Mouse (Mus musculus) CD8-positive naive resting alpha-beta T cell, adult 2 months (primary cell): ENCODE results near the gene Ncs1.

Experiments
- DNase-seq, 2 experiments: peaks; one replicate each; pipeline ENCODE4 v3.0.0; 2022; ENCODE audit warnings: low read depth in 2 of 2, low spot score in 2 of 2

Gene Ncs1

DNA sequence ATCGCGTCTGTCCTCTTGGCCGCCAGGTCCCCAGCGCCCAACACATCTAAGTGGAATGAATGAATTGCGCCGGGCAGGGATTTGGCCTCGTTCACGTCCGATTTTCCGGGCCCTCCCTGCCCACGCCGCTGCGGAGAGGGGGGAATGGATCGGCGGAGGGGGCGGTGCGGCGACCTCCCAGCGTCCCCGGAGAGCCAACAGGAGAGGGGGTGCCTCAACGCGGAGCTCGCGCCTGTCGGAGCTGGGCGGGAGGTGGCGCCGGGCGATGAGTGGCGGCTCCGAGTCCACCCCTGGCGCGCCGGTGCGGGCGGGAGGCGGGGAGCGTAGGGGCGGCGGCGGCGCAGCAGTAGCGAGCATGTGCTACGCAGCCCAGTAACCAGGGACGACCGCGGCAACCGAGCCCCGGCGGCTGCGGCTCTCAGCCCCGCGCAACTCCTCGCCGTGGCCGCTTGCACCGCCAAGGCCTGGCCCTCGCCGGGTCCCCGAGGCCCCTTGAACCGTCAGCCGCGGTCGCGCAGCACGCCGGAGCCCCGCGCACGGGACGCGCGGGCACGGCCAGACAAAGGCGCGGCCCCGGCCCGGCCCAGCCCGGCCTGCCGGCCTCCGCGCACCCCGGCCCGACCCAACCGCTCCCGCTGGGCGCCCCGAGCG, at the start of gene Ncs1:
Ncs1 (plus strand) TSS at position 333 of the 651 bp plus-strand sequence.
- peak in 1 of 2 experiments; percentile 12 for DNase-seq

DNA sequence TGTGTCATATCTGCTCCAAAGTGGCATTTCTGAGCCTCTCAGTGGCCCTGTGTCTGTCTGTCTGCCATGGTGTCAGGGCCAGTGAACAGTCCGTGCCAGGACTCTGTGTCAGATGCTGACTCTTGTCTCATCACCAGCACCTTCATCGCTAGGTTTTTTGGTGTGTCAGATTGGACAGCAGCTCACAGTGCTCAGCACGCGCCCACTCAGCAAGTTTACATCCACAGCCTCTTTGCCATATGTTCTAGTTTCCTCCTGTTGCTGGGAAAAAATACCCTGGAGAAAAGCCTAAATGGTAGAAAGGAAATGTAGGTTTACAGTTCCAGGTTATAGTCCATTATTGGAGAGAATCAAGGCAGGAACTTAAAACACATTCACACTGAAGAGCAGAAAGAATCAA, 47.0 kb upstream of the Ncs1 start:
- DNase-seq: no peak

DNA sequence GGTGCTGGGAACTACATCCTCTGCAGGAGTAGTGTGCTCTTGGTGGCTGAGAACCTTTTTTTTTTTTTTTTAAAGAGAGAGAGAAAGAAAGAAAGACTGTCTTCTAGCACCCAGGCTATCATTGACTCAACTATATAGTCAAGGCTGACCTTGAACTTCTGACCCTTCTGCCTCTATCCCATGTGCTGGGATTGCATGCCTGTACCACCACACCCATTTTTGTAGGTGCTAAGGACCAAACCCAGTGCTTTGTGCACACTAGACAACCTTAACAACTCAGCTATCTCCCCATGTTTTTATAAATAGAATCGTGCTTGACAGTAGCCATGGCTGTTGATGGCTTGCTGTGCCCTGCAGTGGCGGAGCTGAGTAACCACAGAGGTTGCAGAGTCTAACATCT, 45.6 kb upstream of the Ncs1 start:
- no peak for DNase-seq

- DNase-seq: no peak
Measured at GRCm38 (mm10) chr2:31201851-31202250, 43.8 kb upstream of the Ncs1 start.

DNA sequence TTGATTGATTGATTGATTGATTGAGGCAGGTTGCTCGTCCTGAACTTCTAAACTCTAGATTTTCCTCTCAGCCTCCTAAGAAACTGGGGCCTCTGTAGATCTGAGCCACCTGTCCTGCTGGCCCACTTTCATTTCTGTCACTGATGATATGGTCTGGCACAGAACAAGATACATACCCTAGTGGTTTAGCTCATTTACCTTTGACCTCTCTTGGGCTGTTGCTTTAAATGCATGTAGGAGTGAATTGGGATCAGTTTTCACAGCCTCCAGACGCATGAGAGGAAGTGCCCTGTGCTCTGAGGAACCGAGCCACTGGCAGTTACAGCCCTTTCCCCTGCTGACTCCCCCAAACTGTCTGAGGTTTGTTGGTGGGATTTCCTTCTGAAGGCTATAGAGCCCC, 43.3 kb upstream of the Ncs1 start:
- no peak for DNase-seq

GRCm38 (mm10) chr2:31202956-31203355, 42.7 kb upstream of the Ncs1 start:
- no peak for DNase-seq

GRCm38 (mm10) chr2:31204677-31205076, 40.9 kb upstream of the Ncs1 start:
- DNase-seq: no peak

DNA sequence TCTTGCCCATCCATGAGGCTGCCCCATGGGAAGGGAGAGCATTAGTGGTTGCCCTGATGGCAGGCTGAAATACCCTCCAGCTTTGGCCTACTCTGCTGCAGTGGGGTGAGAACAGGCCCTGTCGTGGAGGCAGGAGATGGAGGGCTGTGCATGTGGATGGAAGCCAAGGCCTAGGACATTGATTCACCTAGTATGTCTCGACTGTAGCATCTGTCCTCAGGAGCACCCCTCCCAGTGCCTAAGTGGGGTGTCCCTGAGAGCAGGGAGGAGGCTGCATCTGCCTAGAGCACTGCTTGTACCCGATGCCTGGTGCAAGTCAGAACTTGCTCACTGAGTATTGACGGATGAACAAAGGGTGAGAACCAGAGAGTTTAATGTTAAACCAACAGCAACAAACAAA, 39.4 kb upstream of the Ncs1 start:
- no peak for DNase-seq

- no peak for DNase-seq
Measured at GRCm38 (mm10) chr2:31206882-31207281, 38.7 kb upstream of the Ncs1 start.

GRCm38 (mm10) chr2:31208544-31209142, 37.0 kb upstream of the Ncs1 start:
- DNase-seq: no peak

DNA sequence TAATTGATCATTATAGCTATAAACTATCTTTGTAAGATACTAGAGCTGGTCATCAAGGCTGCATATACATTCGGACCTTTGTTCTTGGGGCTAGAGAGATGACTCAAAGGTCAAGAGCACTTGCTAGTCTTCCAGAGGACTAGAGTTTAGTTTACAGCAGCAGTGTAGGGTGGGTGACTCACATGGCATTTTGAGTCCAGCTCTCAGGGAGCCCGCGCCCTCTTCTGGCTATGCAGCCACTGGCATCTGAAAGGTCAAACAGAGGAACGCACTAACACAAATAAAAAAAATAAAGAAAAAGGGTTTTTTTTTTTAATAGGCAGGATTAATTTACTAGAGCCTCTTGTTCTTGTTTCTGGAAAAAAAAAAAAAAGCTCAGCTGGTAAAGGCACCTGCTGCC, 36.1 kb upstream of the Ncs1 start:
- DNase-seq: no peak

DNA sequence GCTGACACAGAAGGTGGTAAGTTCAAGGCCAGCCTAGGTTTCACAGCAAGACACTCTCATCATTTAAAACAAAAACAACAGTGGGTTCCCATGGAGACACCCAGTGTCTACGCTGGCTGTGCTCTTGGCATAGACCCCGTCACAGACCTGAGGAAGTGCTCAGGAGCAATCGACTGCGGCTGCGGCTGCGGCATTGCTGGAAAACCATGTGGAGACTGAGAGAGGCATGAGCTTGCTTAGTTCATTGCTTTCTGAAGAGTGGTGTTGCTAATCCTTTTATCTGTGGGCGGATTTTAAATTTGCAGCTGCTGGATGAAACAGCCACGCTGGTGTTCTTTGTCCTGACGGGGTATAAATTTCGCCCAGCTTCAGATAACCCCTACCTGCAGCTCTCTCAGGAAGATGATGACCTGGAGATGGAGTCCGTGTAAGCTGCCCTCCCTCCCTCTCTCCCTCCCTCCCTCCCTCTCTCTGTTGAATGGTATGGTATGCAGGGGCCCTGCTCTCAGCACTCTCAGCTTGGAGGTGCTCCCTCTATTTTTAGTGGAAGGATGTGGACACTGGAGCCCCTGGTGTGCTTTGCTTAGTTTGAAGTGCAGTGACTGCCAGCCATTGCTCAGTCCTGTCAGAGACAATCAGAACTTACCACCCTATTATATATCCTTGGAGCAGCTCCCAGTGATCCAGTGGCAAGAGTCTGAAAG, 35.3 kb upstream of the Ncs1 start:
- DNase-seq: no peak

DNA sequence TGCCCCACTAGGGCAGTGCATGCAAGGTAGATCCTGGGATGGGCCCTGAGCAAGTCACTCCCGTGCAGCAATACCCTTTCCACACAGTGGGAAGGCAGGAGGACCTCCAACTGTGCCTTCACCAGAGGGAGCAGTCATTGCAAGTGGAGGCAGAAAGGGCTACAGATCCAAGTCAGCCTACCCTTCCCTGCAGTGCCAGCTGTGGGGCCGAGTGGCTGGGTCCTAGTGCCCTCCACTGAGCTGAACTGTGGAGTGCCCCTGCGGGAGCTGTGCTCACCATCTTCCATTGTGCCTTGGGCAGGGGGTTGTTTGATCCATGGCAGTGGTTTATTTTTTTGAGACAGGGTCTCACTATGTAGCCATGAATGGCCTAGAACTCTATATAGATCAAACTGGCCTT, 34.4 kb upstream of the Ncs1 start:
- no peak for DNase-seq

DNA sequence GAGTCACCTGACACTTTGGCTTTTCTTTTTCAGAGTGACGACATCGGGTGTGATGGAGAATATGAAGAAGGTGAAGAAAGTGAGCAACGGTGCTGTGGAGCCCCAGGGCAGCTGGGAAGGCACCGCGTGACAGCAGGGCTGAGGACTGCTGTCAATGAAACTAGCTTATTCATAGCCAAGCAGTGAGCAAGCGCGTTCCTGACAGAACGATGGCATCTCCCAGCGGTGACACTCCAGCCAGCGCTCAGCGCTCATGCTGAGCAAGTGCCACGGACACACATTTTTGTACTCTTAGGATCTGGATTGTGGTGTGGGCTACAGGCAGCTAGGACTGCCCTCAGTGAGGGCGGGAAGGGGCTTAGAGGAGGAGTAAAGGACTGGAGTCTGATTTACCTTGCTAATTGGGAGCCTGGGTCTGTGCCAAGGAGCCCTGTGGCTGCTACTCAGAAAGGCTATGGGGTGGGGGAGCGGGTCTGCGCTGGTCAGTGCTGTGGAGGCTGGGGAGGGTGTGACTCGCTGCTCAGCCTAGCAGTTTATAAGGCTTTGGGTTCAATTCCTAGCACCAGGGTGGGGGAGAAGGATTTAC, 31.3 kb upstream of the Ncs1 start:
- no peak for DNase-seq

GRCm38 (mm10) chr2:31218611-31219010, 27.0 kb upstream of the Ncs1 start:
- no peak for DNase-seq

GRCm38 (mm10) chr2:31219470-31219869, 26.2 kb upstream of the Ncs1 start:
- no peak for DNase-seq

- DNase-seq: no peak
Measured at GRCm38 (mm10) chr2:31220844-31221243, 24.8 kb upstream of the Ncs1 start.

DNA sequence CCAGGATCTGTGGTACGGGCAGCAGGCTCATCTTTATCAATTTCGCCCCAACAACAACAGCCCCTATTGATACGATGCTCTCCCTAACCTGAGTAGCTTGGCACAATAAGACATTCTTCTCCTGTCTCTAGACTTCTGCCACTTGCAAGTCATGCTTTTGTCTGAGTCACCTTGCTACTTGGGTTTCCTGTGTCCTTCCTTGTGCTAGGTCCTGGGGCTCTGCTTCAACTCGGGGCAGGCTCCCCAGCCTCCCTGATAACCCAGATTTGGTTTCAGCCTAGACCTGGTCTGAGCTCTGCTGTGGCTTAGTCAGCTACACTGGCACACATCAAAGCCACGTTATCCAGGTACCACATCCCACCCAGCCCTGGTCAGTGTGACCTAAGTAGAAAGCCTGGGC, 24.0 kb upstream of the Ncs1 start:
- DNase-seq: no peak

GRCm38 (mm10) chr2:31228768-31229311, 16.8 kb upstream of the Ncs1 start:
- DNase-seq: no peak

GRCm38 (mm10) chr2:31239203-31239696, 6.4 kb upstream of the Ncs1 start:
- DNase-seq: peak in 1 of 2 experiments; percentile 13

DNA sequence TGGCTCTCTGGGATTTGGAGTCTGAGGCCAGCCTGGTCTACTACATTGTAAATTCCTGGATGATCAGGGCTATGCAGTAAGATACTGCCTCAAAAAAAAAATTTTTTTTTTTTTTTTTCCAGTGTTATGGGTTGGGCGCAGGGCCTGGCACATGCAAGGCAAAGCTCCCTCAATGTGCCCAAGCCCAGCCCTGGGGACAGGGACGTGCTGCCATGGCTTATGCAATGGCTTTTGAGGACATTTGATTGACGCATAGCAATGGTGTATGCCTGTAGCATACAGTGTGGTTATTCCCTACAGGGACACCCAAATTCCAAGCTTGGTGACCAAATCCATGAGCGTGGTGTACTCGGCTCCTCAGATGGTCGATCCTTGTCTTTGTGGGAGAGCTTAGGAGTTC, 5.8 kb upstream of the Ncs1 start:
- no peak for DNase-seq

- no peak for DNase-seq
Measured at GRCm38 (mm10) chr2:31241639-31242038, 4.0 kb upstream of the Ncs1 start.
